Mouse (Mus musculus): ENCODE results near the gene Dtx3l.
A peak's percentile ranks its signal among the peaks of the same experiment; 100 is the strongest.
"Not testable (repeated sequence)": the region's sequence is repeated elsewhere in the genome, so short reads cannot be mapped to it uniquely, and the experiment has no call there.

Dtx3l gene

DNA sequence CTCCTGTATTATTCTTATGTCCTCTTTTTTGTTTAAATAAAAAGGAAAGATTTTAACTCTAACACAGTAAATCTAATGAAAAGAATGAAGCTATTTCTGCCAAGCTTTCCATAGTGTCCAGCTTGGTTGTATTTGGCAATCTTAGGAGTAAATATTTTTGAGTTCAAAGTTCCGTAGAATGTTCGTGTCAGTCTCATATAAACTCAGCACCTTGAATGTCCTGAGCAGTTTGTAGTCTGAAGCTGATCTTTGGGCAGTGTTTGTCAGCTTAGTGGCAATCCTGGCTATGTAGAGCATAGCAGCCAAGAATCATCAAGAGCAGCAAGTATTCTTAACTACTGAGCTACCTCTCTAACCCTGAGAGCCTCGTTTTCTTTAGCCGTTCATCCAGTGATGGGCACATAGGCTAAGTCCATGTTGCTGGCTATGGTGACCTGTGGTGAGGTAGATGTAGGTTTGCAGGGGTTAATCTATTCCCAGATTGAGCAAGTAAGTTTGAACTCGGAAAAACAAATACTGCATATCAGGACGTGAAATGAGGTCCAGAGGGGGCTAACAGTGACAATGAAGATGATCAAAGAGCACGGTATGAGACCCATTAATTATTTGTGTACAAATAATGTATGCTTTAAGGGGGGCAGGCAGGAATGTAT, 15.3 kb downstream of the Dtx3l start:
- no peak for DNase-seq

DNA sequence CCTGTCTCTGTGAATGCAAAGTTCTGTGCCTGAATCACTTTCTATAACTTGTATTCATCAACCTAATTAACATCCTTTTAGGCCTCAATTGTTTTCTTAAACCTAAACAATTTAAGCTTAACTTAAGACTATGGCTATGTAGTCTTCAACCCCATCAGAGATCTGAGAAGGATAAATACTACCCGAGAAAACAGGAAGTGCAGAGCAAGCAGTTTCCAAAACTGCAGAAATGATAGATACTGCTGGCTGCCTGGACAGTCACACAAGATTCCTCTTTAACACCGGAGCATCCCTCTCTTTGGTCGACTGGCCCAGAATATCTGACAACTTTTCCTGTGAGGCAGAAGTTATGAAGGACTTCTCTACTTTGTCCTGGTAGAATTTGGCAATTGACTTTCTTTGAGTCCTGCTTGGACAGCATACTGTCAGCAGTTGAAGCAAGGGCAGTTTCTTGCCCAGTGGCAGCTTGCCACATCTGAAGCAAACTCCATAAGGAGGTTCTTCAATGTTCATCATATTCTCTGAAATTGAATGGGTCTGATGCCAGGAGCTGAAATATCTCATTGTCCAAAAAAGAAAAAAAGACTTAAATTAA, 16.6 kb downstream of the Dtx3l start:
- DNase-seq: no peak

DNA sequence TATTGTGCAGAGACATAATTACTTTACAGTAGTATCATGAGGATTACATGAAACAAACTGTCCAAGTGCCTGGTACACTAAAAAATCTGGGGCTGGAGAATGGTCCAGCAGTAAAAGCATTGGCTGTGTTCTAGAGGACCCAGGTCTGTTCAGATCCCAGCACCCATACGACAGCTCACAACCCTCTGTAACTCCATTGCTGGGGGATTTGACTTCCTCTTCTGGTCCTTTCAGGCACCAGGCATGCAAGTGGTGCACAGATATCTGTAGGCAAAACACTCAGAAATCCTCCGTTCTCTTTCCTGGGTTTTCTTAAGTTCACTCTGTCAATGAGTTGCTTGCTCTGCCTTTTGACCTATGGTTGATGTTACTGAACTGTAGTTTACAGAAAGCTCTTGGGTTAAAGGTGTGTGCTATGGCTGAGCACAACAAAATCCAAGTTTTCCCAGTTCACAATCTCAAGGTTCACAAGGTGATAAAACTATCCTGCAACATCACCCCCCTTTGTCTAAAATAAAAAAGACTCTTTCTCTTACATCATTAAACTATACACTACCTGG, 17.2 kb downstream of the Dtx3l start:
- no peak for DNase-seq

DNA sequence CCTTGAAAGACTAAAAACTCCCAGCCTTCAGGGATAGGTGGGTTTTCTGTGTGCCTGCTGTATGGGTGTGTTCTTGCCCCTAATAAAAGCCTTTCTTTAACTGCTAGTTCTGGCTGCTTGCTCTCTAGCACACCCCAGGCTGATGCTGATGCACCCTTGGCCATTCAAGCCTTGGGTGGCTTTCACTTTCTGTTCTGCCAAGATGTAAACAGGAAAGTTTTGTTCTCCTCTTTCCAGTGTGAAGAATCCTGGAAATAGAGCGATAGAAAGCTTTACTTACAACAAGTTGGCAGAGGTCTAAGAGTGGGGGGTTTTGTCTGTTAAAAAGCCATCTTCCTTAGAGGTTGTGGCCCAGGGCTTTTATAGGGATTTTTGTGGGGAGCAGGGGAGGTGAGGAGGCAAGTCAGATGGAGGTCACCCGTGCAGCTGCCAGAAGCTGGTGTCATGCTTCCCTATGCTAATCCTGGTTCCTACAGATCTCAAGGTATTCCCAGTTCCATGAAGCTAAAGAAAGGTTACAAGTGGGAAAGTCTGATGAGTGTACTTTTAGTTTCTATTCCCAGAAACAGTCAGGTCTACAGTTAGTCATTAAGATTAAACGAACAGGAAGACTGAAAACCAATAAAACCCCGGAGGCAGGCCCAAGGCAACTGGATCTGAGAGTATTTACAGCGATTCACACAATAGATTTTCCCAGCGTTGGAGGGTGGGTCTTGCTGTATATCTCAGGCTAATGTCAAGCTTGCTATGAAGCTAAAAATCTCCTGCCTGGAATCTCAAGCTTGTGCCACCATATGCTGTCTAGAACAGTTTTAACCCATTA, 20.0 kb downstream of the Dtx3l start:
- DNase-seq: no peak

DNA sequence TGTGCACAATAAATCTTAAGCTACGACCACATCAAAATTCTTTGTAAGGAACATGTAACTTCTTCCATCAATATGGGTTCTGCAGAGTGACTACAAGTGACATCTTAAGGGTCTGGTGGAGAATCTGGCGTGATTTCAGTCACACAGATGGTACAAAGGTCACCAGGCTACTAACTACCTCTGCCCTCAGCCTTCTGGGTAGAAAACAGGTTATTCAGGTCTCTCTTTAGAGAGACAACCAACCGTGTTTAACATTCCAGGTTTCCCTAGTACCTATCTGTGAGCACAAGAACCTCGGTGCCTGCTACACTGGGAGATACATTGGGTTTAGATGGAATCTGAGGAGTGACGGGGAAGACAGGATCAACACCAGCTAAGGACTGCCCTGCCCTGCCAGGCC, 24.6 kb downstream of the Dtx3l start:
- DNase-seq: no peak

DNA sequence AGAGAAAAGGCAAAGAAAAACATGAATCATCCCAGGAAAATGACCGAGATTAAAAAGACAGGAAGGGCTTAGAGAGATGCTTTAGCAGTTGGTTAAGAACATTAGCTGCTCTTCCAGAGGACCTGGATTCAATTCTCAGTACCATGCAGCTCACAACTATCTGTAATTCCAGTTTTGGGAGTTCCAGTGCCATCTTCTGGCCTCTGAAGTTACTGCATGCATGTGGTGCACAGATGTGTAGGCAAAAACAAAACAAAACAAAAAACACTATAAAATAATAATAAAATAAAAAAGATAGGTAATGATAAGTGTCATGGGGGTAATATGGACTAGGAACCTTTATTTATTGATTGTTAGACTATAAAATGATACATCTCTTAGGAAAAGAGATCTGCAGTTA, 25.4 kb downstream of the Dtx3l start:
- DNase-seq: no peak

DNA sequence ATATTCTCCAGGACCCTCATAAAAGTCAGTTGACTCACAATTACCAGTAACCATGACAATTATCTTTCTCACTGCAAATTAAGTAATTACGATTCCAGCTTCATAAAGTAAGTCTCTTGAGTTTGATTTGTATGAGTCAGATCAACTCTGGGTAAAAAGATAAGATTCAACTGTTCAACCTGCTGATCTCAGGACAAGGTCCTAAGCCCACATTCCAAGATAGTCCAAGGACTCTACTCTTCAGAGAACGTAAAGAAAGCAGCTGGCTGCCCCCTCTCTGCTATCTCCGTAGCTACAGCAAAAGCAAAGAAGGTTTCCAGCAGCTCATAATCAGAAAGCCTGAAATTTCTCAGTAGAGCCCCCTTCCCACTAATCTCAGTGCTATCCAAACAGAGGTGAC, 27.5 kb downstream of the Dtx3l start:
- DNase-seq: no peak

DNA sequence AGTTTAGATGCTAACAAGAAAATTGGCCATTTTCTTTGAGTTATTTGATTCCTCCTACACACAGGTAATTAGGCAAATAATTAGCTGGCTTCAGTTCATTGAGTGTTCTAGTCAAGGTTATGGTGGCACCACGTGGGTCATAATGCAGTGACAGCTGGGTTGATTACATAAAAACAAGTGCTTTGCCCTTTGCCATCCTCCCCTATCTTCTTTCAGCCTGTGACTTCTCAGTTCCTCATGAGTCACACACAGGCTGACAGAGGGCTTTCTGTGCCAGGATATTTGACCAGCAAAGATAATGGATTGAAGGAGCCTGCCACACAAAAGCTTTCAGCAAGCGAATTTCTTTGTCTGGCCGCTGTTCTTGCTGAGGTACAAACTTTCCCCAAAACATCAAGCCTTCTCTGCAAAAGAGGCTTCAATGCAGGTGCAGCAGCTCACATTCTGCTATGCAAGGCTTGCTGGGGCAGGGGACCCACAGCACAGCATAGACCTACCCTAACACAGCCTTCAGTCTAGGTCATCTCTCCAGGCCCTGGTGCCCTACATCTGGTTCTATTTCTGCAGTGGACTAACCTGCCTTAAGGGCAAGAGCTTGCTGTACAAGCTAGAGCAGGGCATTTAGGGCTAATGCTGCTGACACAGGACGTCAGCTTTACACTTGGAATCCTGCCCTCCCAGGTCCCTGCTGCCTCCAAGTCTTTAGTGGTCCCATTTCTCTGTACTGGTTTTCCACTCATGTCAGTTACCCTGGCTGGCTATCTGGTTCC, 31.3 kb downstream of the Dtx3l start:
- peak; percentile 10 for DNase-seq

DNA sequence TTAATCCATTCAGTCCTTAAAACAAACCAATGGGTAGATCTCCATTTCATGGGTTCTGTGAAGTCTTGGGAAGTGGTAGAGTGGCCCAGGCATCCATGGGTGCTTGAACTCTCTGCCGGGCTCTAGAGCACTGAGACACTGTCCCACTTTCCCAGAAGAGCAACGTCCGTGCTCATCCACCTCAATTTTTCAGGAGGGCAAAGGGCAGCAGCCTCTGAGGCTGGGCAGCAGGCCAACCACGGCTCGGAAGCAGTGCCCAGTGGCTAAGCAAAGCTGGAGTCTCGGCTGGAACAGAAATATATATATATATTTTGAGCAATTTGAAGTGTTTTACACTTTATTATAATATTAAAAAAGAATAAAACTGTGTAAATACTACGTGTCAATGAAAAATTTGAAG, 32.1 kb downstream of the Dtx3l start:
- DNase-seq: no peak

DNA sequence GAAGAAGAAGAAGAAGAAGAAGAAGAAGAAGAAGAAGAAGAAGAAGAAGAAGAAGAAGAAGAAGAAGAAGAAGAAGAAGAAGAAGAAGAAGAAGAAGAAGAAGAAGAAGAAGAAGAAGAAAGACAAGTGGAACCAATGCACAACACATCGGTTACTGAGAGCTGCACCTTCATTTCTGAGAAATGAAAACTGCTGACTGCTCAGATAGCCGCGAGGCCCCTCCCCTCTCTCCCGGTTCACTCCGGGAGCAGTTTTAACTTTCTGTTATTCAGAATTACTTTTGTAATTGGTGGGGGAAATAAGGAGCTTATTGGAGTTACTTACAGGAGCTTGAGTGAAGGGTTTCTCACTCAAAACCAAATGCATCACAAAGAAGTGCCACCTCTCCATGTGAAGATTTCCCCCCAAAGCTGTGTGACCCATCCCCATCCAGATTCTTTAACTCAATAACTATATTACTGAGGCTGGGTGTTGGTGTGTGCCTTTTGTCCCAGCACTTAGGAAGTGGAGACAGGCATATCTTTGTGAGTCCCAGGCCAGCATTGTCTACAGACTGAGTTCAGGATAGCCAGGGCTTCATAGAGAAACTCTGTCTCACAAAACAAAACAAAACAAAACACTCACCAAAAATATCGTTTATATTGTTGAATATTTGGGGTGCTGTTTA, 33.0 kb downstream of the Dtx3l start:
- no peak for DNase-seq

DNA sequence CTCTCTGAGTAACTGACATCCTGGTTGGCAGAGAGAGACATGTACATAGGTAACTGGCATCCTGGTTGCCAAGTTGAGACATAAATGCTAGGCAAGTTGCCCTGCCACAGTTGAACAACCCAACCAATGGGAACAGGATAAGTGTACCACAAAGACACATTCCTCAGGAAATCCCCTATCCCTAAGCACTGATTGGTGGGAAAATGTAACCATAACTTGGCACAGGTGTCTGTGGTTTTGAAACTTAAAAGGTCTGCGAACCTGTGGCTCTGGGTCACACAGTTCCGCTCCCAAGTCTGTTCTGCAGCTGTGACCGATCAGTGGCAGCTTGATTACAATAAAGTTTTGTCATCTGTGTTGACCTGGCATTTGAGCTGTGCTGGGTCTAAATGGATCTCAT, 33.6 kb downstream of the Dtx3l start:
- DNase-seq: no peak

DNA sequence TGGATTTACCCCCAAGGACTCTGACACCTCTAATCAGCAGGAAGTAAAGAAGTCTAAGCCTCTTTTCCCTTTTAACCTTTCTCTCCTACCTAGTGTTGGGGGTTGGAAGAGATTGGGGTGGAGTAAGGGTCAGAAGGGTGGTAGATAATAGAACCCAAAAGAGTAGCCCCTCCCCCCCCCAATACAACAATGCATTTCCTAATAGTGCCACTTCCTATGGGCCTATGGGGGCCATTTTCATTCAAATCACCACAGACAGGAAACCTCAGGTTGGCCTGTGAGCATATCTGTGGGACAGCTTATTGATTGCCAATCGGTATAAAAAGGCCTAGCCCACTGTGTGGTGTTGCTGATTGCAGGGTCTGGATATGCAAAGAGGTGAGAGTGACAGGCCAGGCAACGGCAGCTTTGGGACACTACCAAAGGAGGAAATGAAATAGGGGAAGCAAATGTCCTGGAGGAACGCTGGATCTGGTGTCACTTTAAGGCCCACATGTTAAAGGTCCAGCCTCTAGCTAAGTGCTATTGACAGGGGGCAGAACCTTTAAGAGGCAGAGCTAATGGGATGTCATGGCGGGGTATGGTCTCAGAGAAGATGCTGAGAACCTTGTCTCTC, 34.7 kb downstream of the Dtx3l start:
- DNase-seq: no peak

DNA sequence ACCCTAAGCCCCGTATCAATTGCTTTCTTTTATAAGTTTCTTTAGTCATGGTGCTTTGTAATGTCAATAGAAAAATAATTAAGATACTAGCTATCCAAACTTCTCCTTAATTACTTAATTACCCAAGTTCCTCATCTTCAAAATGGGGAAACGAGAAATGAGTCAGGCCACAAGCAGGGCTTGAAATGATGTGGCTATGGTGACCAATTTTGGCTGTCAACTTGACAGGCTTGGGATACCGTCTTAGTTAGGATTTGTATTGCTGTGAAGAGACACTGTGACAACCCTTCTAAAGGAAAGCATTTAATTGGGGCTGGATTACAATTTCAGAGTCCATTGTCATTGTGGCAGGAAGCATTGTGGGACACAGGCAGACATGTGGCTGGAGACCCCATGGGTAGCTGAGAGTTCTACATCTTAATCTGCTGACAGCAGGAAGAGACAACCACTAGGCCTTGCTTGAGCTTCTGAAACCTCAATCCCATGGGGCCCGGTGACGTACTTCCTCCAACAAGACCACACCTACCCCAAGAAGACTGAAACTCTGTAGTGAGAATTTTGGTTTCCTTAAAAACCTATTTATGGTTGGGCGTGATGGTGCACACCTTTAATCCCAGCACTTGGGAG, 35.8 kb downstream of the Dtx3l start:
- no peak for DNase-seq

DNA sequence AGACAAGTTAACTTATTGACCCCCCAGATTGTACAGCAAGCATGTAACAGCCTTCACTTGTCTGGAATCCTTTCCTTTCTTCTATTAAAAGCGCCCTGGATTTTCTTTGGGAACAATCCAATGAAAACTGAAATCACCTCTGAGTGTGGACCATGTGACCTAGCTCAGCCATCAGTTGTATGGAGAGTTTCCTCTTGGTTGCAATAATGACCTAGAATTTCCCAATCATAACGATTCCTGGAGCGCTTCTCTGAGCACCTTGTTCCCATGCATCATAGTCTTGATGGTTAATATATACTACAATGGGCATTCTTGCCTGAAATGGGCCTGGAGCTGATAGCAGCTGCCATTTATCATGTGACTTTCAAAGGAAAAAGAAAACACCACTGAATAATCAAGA, 38.4 kb downstream of the Dtx3l start:
- DNase-seq: no peak

DNA sequence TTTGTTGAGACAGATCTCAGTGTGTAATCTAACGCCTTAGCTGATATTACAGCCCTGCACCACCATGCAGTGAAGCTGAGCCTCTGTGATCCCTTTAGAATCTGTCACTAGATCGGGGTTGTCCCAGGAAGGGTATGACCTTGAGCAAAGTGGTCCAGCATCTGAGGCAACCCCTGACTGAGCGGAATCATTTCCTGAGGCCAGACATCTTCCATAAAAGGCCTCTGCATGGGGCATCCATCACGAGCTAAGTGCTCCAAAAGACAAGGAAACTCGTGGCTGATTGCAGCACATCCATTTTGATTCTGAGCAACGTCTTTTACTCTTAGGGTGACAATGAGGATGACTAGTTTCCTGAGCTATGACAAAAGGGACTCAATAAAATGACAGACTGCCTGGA, 44.0 kb downstream of the Dtx3l start:
- DNase-seq: no peak

DNA sequence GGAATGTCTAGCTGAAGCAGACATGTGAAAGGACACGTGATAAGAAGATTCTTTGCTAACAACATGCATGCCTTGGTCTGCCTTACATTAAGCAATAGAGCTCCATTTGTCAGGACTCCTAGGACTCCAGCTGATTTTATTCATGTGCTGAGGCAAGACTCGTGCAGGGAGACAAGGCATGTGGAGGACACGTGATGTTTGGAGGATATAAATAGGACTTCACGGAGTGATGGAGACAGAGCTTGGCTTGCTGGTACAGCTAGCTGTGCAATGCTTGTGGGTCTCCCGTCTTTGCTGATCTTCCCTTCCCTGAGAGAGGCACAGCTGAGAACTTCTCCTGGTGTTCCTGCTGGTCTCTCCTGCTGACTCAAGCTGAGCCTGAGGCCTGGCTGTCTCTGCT, 47.3 kb downstream of the Dtx3l start:
- DNase-seq: not testable (repeated sequence)

DNA sequence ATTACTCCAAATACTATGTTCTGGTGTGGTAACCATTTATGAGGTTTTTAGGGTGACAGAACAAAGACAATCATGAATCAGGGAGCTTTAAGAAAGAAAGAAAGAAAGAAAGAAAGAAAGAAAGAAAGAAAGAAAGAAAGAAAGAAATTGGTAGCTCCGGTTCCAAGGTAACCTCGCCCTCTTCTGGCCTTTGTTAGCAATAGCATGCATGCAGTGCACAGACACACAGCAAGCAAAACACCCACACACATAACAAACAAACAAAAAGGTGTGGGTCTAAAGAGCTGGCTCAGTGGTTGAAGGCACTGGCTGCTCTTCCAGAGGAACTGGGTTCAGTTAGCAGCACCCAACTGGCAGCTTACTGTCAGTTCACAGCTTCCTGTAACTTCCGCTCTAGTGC, 48.3 kb downstream of the Dtx3l start:
- no peak for DNase-seq

DNA sequence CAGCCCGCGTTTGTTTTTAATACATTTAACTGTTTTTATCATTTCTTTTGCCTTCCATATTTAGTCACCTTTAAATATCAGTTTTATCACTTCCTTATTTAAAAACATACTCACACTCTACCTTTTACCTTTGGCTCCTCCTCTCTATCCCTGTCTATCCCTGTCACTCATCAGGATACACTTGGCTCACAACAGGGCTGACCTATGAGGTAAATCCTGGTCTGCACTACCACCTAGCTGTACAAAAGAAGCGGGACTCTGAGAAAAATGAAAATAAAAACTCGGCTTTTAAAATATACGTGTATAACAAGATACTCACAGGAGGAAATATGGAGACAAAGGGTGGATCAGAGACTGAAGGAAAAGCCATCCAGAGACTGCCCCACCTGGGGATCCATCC, 50.0 kb downstream of the Dtx3l start:
- DNase-seq: no peak

DNA sequence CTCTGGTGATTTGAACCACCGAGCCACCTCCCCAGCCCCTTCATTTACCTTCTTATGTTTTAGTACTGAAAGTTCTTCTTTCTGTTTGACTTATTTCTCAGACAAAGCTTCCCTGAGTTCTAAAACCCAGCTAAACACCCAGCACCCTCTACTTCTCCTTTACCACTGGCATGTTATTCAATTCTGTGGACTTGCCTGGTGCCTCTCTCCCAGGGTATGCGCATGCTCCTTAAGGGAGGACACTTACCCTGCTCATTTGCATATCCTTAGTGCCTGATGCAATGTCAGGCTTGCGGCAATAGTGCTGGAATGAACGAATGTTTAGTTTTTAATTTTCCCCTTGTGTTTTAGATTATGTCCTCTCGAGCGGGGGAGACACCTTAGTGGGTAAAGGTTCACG, 50.8 kb downstream of the Dtx3l start:
- no peak for DNase-seq

All from cerebellum, adult 11-12 months (tissue).